Mouse (Mus musculus) E14TG2a.4 (cell line): ENCODE data around the gene Gm5800.

Experiments
- CTCF ChIP-seq: conservative IDR thresholded peaks from 2 replicates; pipeline ENCODE4 v1.5.1; 2014; ENCODE audit warnings: low read length
- POU5F1 ChIP-seq: IDR thresholded peaks from 2 replicates; pipeline ENCODE4 v1.6.1; 2014; ENCODE audit warnings: low read length, borderline replicate concordance

DNA sequence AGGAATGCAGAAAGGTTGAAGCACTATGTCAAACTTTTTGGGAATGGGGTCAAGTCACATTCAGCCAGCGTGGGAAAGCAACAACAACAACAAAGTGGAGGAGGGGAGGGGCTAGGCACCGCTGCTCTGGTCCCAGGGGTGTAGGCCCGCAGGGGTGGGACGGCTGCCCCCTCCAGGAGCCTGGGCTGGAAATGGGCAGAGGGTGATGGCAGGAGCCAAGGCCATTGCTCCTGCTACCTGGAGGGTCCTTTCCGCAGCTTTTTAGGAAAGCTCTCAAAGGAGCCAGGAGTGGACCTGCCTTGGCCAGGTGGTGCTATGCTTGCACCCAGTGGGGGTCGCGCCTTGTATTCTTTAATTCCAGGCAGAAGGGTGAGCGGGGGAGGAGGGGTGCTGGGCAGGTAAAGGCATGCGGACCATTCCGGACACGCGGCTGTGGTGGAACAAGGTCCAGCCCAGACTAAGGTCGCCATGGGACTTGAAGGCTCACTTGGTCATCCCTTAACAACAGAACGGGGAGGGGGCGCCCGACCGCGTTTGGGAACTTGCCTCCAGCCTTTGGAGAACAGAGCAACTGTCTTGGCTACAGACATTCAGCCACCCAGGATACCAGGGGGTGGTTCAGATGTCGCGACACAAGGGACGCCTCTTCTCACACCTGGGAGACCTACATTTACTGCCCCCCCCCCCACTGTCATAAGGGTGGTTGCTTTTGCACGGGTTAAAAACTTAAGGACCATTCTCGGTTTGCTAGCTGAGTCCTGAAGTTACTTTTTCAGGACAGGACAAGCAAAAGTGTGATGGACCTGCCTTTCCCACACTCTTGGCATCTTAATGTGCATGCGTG, 22.4 kb upstream of the Gm5800 start:
- TF ChIP-seq CTCF (no peak), POU5F1 (no peak)
